Comparison of ENCODE assay signal across 32 mouse cellular contexts in genomic region chr4:58557001-58557400, GRCm38 (mm10).
"Had no signal": no experiment of that assay in that cellular context is flagged by ENCODE, and none has a peak within 500 bp of the region (broad histone marks: within the 10 kb centered on the region; RNA-seq: fewer than 3 reads in every experiment).

No protein-coding gene starts in this region.

- DNase-seq: left cerebral cortex, postnatal 4 days; liver; liver, embryonic 13.5 days; liver, postnatal 0 days; lung, adult 18-20 months; lung, adult 2 months; lung, embryonic 14.5 days; lung, postnatal 10 days; lung, postnatal 14 days; lung, postnatal 36 days; lung, postnatal 4 days; midbrain, embryonic 14.5 days had no signal

- ATAC-seq: liver, embryonic 12.5 days; liver, postnatal 0 days; lung, postnatal 0 days; midbrain, embryonic 13.5 days; midbrain, embryonic 15.5 days; midbrain, embryonic 16.5 days had no signal

- H3K9me3 ChIP-seq: limb, embryonic 10.5 days; limb, embryonic 12.5 days; limb, embryonic 13.5 days; limb, embryonic 15.5 days; liver, embryonic 12.5 days; liver, embryonic 13.5 days; liver, embryonic 15.5 days; lung, embryonic 15.5 days; megakaryocyte, embryonic 14.5 days; midbrain, embryonic 10.5 days; midbrain, embryonic 12.5 days; midbrain, embryonic 13.5 days; midbrain, embryonic 15.5 days; neural tube, embryonic 12.5 days had no signal

- H3K36me3 ChIP-seq: limb, embryonic 10.5 days; limb, embryonic 12.5 days; limb, embryonic 13.5 days; limb, embryonic 15.5 days; liver, embryonic 12.5 days; liver, embryonic 13.5 days; liver, embryonic 15.5 days; lung, embryonic 15.5 days; midbrain, embryonic 10.5 days; midbrain, embryonic 12.5 days; midbrain, embryonic 13.5 days; midbrain, embryonic 15.5 days; neural tube, embryonic 12.5 days had no signal

- H3K27me3 ChIP-seq: limb, embryonic 12.5 days; limb, embryonic 13.5 days; limb, embryonic 15.5 days; lung, embryonic 15.5 days; midbrain, embryonic 15.5 days had no signal

- H3K9ac ChIP-seq: limb, embryonic 12.5 days; limb, embryonic 13.5 days; limb, embryonic 15.5 days; liver, embryonic 12.5 days; liver, embryonic 13.5 days; liver, embryonic 14.5 days; liver, embryonic 15.5 days; liver, postnatal 0 days; lung, embryonic 14.5 days; lung, embryonic 15.5 days; midbrain, embryonic 12.5 days; midbrain, embryonic 13.5 days; midbrain, embryonic 15.5 days; neural tube, embryonic 12.5 days had no signal

- H3K4me2 ChIP-seq: limb, embryonic 12.5 days; limb, embryonic 13.5 days; limb, embryonic 15.5 days; liver, embryonic 11.5 days; liver, embryonic 12.5 days; liver, embryonic 13.5 days; liver, embryonic 15.5 days; lung, embryonic 14.5 days; lung, embryonic 15.5 days; midbrain, embryonic 11.5 days; midbrain, embryonic 12.5 days; midbrain, embryonic 13.5 days; midbrain, embryonic 15.5 days; neural tube, embryonic 12.5 days had no signal

- H3K4me3 ChIP-seq: limb, embryonic 10.5 days; limb, embryonic 12.5 days; limb, embryonic 13.5 days; limb, embryonic 15.5 days; liver, embryonic 12.5 days; liver, embryonic 13.5 days; liver, embryonic 15.5 days; lung, embryonic 15.5 days; megakaryocyte, embryonic 14.5 days; midbrain, embryonic 10.5 days; midbrain, embryonic 12.5 days; midbrain, embryonic 13.5 days; midbrain, embryonic 15.5 days; myocyte; neural tube, embryonic 12.5 days had no signal

- H3K27ac ChIP-seq: limb, embryonic 10.5 days; limb, embryonic 12.5 days; limb, embryonic 13.5 days; limb, embryonic 15.5 days; liver, embryonic 12.5 days; liver, embryonic 13.5 days; liver, embryonic 14.5 days; liver, embryonic 15.5 days; lung, embryonic 15.5 days; macrophage; midbrain, embryonic 10.5 days; midbrain, embryonic 12.5 days; midbrain, embryonic 13.5 days; midbrain, embryonic 15.5 days; neural tube, embryonic 12.5 days had no signal
